Comparison of ENCODE assay signal across 26 mouse cellular contexts in the genomic region with DNA sequence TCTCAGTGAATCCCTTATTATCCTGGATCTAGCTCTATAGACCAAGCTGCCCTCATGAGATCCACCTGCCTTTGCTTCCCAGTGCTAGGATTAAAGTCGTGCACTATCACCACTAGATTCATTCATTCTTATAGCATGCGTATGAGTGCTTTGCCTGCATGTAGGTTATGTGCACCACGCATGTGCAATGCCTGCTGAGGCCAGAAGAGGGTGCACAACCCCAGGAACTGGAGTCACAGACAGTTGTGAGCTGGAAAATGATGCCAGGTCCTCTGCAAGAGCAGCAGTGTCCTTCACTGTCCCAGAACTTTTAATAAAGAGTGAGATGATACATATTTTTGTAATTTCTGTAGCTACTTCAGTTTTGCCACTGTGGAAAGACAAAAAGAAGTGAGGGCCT. TPM values are rescaled to one million over a fixed set of nuclear protein-coding genes. Genes with fewer than 3 reads are reported as not detected.
DNase-seq lines count a peak whose midpoint lies in the region; ATAC-seq and TF ChIP-seq lines count a peak whose summit lies in the region.
"Had no signal": no experiment of that assay in that cellular context is flagged by ENCODE, and none has a peak within 500 bp of the region (broad histone marks: within the 10 kb centered on the region; RNA-seq: fewer than 3 reads in every experiment).

No protein-coding gene starts in this region.

- no peak for TF ChIP-seq EP300 in liver, embryonic 14.5 days (IDR thresholded peaks at IDR 0.05; ENCODE audit: low read depth)

- ATAC-seq in liver, embryonic 14.5 days (ENCODE audit: insufficient read depth), result no peak
- ATAC-seq in forebrain, embryonic 12.5 days (ENCODE audit: low FRiP score), result no peak
- ATAC-seq: CD4-positive, CD25-positive, alpha-beta regulatory T cell, adult 4 months; forebrain, embryonic 16.5 days; intestine, embryonic 16.5 days had no signal

- no peak overlapping the region for H3K4me2 ChIP-seq in liver, embryonic 14.5 days (ENCODE audit: low read depth)
- no peak overlapping the region for H3K4me2 ChIP-seq in forebrain, embryonic 12.5 days
- H3K4me2 ChIP-seq: heart, embryonic 11.5 days; hindbrain, embryonic 13.5 days; limb, embryonic 15.5 days; lung, embryonic 15.5 days; midbrain, embryonic 12.5 days; neural tube, embryonic 13.5 days had no signal

- no peaks in the 10 kb centered on the region for H3K4me1 ChIP-seq in liver, embryonic 14.5 days (replicated peaks; ENCODE audit: control insufficient read depth in 2 of 2, insufficient read depth in 2 of 2, low read length in 1 of 2)
- H3K4me1 ChIP-seq in E14TG2a.4 (replicated peaks; ENCODE audit: low read depth, low read length), result no peaks in the 10 kb centered on the region
- no peaks in the 10 kb centered on the region for H3K4me1 ChIP-seq in forebrain, embryonic 12.5 days
- H3K4me1 ChIP-seq: hindbrain, embryonic 13.5 days; limb, embryonic 15.5 days; lung, embryonic 15.5 days; midbrain, embryonic 12.5 days; neural tube, embryonic 13.5 days had no signal

- H3K9me3 ChIP-seq in liver, embryonic 14.5 days (ENCODE audit: control insufficient read depth, low read length), result no peaks in the 10 kb centered on the region; the same call in 1 of the 2 replicates
- no peaks in the 10 kb centered on the region for H3K9me3 ChIP-seq in E14TG2a.4 (ENCODE audit: low read length)
- peaks cover 23% of the 10 kb centered on the region for H3K9me3 ChIP-seq in forebrain, embryonic 12.5 days
- H3K9me3 ChIP-seq: limb, embryonic 15.5 days; lung, embryonic 15.5 days had no signal

- no peak overlapping the region for H3K4me3 ChIP-seq in liver, embryonic 14.5 days (ENCODE audit: insufficient read depth in 1 of 2, low read depth in 2 of 2, low read length in 2 of 2)
- H3K4me3 ChIP-seq in E14TG2a.4 (replicated peaks; ENCODE audit: low read length), result no peak overlapping the region
- H3K4me3 ChIP-seq in forebrain, embryonic 12.5 days (replicated peaks), result no peak overlapping the region
- H3K4me3 ChIP-seq: hindbrain, embryonic 13.5 days; limb, embryonic 15.5 days; lung, embryonic 15.5 days; midbrain, embryonic 12.5 days; neural tube, embryonic 13.5 days had no signal

- 36% methylated on average over 3 of the region's 3 CpGs for WGBS in liver, embryonic 14.5 days (ENCODE audit: insufficient replicate concordance)
- WGBS in forebrain, embryonic 12.5 days, result 64% methylated on average over 3 of the region's 3 CpGs

- H3K36me3 ChIP-seq in liver, embryonic 14.5 days (replicated peaks; ENCODE audit: control insufficient read depth, insufficient read depth, low read depth), result no peaks in the 10 kb centered on the region
- H3K36me3 ChIP-seq in E14TG2a.4 (ENCODE audit: insufficient read depth, low read length), result no peaks in the 10 kb centered on the region
- H3K36me3 ChIP-seq in forebrain, embryonic 12.5 days (replicated peaks), result no peaks in the 10 kb centered on the region
- H3K36me3 ChIP-seq: hindbrain, embryonic 13.5 days; limb, embryonic 15.5 days; lung, embryonic 15.5 days; midbrain, embryonic 12.5 days; neural tube, embryonic 13.5 days had no signal

- no peaks in the 10 kb centered on the region for H3K27me3 ChIP-seq in liver, embryonic 14.5 days (ENCODE audit: control insufficient read depth, insufficient read depth, low read length)
- no peaks in the 10 kb centered on the region for H3K27me3 ChIP-seq in E14TG2a.4 (ENCODE audit: insufficient read depth, low read length)
- H3K27me3 ChIP-seq in forebrain, embryonic 12.5 days, result no peaks in the 10 kb centered on the region
- H3K27me3 ChIP-seq: hindbrain, embryonic 13.5 days; limb, embryonic 15.5 days; lung, embryonic 15.5 days; midbrain, embryonic 12.5 days; neural tube, embryonic 13.5 days had no signal

- peak; percentile 35; the same call in 1 of the 2 replicates for TF ChIP-seq CTCF in liver, embryonic 14.5 days (IDR thresholded peaks at IDR 0.05; ENCODE audit: low read depth)
- TF ChIP-seq CTCF in E14TG2a.4 (conservative IDR thresholded peaks at IDR 0.05; ENCODE audit: low read length), result peak; percentile 97

- no peak for DNase-seq in liver, embryonic 14.5 days (ENCODE audit: low read depth in 3 of 3, low spot score in 3 of 3)
- DNase-seq in liver (no peak), A20 (ENCODE audit: low read depth, low spot score) (peak; percentile 9), R1 (ENCODE audit: low read depth, low spot score) (peak; percentile 78)
- no peak for DNase-seq in spleen, adult 12 weeks (ENCODE audit: low spot score)
- no peak for DNase-seq in cerebellum, adult 9-11 months
- DNase-seq: cerebellum, adult 11 months; cerebellum, postnatal 25 days; embryo, embryonic 11 days; heart, postnatal 14 days; right cerebral cortex, adult 18-20 months; thymus, adult 18-20 months had no signal

- H3K9ac ChIP-seq in liver, embryonic 14.5 days (replicated peaks), result no peak overlapping the region
- no peak overlapping the region for H3K9ac ChIP-seq in forebrain, embryonic 12.5 days
- H3K9ac ChIP-seq: hindbrain, embryonic 13.5 days; limb, embryonic 15.5 days; lung, embryonic 15.5 days; midbrain, embryonic 12.5 days; neural tube, embryonic 13.5 days had no signal

- H3K27ac ChIP-seq in liver, embryonic 14.5 days, result no peak overlapping the region
- no peak overlapping the region for H3K27ac ChIP-seq in forebrain, embryonic 12.5 days
- H3K27ac ChIP-seq: hindbrain, embryonic 13.5 days; limb, embryonic 15.5 days; lung, embryonic 15.5 days; midbrain, embryonic 12.5 days; neural tube, embryonic 13.5 days had no signal

RNA-seq across cellular contexts. Expression of a gene that starts 2.3 kb away (rescaled TPM):
- not detected in 2 replicates for polyA plus RNA-seq in liver, embryonic 14.5 days (2012; rRNA removed)
- polyA plus RNA-seq in liver, embryonic 14.5 days (2014; fragmentation: Nextera tagmentation; extraction: Ambion mirVana), result not detected in 2 replicates
- not detected in 2 replicates for polyA plus RNA-seq in forebrain, embryonic 12.5 days (2016; fragmentation: Nextera tagmentation; extraction: Ambion mirVana)
- polyA plus RNA-seq: embryonic facial prominence, embryonic 14.5 days; forebrain, embryonic 16.5 days; hindbrain, embryonic 13.5 days; intestine, embryonic 16.5 days; kidney, embryonic 16.5 days; limb, embryonic 15.5 days; lung, embryonic 15.5 days; midbrain, embryonic 12.5 days; neural tube, embryonic 13.5 days; urinary bladder, adult 2 months had no signal

RNA-seq across cellular contexts. Expression of a gene that starts 16.5 kb away (rescaled TPM):
- not detected in 2 replicates for polyA plus RNA-seq in liver, embryonic 14.5 days (2012; rRNA removed)
- not detected in 2 replicates for polyA plus RNA-seq in liver, embryonic 14.5 days (2014; fragmentation: Nextera tagmentation; extraction: Ambion mirVana)
- not detected in 2 replicates for polyA plus RNA-seq in forebrain, embryonic 12.5 days (2016; fragmentation: Nextera tagmentation; extraction: Ambion mirVana)
- polyA plus RNA-seq: CD4-positive, CD25-positive, alpha-beta regulatory T cell, adult 4 months; embryonic facial prominence, embryonic 14.5 days; forebrain, embryonic 16.5 days; heart, embryonic 11.5 days; hindbrain, embryonic 13.5 days; intestine, embryonic 16.5 days; kidney, embryonic 16.5 days; limb, embryonic 15.5 days; lung, embryonic 15.5 days; midbrain, embryonic 12.5 days; neural tube, embryonic 13.5 days; urinary bladder, adult 2 months had no signal

RNA-seq across cellular contexts. Expression of a gene that starts 25.4 kb away (rescaled TPM):
- polyA plus RNA-seq in liver, embryonic 14.5 days (2012; rRNA removed), result not detected in 2 replicates
- not detected in 2 replicates for polyA plus RNA-seq in liver, embryonic 14.5 days (2014; fragmentation: Nextera tagmentation; extraction: Ambion mirVana)
- not detected in 2 replicates for polyA plus RNA-seq in forebrain, embryonic 12.5 days (2016; fragmentation: Nextera tagmentation; extraction: Ambion mirVana)
- polyA plus RNA-seq: CD4-positive, CD25-positive, alpha-beta regulatory T cell, adult 4 months; embryonic facial prominence, embryonic 14.5 days; forebrain, embryonic 16.5 days; heart, embryonic 11.5 days; hindbrain, embryonic 13.5 days; intestine, embryonic 16.5 days; kidney, embryonic 16.5 days; limb, embryonic 15.5 days; lung, embryonic 15.5 days; midbrain, embryonic 12.5 days; neural tube, embryonic 13.5 days; urinary bladder, adult 2 months had no signal

RNA-seq across cellular contexts. Expression of a gene that starts 38.3 kb away (rescaled TPM):
- polyA plus RNA-seq in liver, embryonic 14.5 days (2012; rRNA removed), result not detected in 2 replicates
- polyA plus RNA-seq in liver, embryonic 14.5 days (2014; fragmentation: Nextera tagmentation; extraction: Ambion mirVana), result not detected in 2 replicates
- not detected in 2 replicates for polyA plus RNA-seq in forebrain, embryonic 12.5 days (2016; fragmentation: Nextera tagmentation; extraction: Ambion mirVana)
- polyA plus RNA-seq: CD4-positive, CD25-positive, alpha-beta regulatory T cell, adult 4 months; embryonic facial prominence, embryonic 14.5 days; forebrain, embryonic 16.5 days; heart, embryonic 11.5 days; hindbrain, embryonic 13.5 days; intestine, embryonic 16.5 days; kidney, embryonic 16.5 days; limb, embryonic 15.5 days; lung, embryonic 15.5 days; midbrain, embryonic 12.5 days; neural tube, embryonic 13.5 days; urinary bladder, adult 2 months had no signal

RNA-seq across cellular contexts. Expression of a gene that starts 39.6 kb away (rescaled TPM):
- polyA plus RNA-seq in liver, embryonic 14.5 days (2012; rRNA removed), result not detected in 2 replicates
- not detected in 2 replicates for polyA plus RNA-seq in liver, embryonic 14.5 days (2014; fragmentation: Nextera tagmentation; extraction: Ambion mirVana)
- not detected in 2 replicates for polyA plus RNA-seq in forebrain, embryonic 12.5 days (2016; fragmentation: Nextera tagmentation; extraction: Ambion mirVana)
- polyA plus RNA-seq: CD4-positive, CD25-positive, alpha-beta regulatory T cell, adult 4 months; forebrain, embryonic 16.5 days; heart, embryonic 11.5 days; hindbrain, embryonic 13.5 days; intestine, embryonic 16.5 days; kidney, embryonic 16.5 days; limb, embryonic 15.5 days; lung, embryonic 15.5 days; midbrain, embryonic 12.5 days; neural tube, embryonic 13.5 days; urinary bladder, adult 2 months had no signal

Comparison
In these comparisons a context has a peak if more than half of its experiments do, and no peak if none do; other contexts are left out.
1. DNase-seq: peak in A20 (single experiment) and R1 (single experiment); none in liver, embryonic 14.5 days (0 of 3), liver (single experiment), spleen, adult 12 weeks (single experiment) and cerebellum, adult 9-11 months (single experiment).